Mouse (Mus musculus): ENCODE data around the gene Gm49383.
"Not testable (repeated sequence)": the region's sequence is repeated elsewhere in the genome, so short reads cannot be mapped to it uniquely, and the experiment has no call there.

The Gm49383 gene

GRCm38 (mm10) chr12:69164904-69165303 is 32.0 kb downstream of the Gm49383 start:
- DNase-seq (ENCODE audit: low read depth), result no peak

GRCm38 (mm10) chr12:69163586-69163985 is 33.3 kb downstream of the Gm49383 start:
- not testable (repeated sequence) for DNase-seq (ENCODE audit: low read depth)

GRCm38 (mm10) chr12:69160677-69161076 is 36.2 kb downstream of the Gm49383 start:
- not testable (repeated sequence) for DNase-seq (ENCODE audit: low read depth)

- peak; percentile 80 for DNase-seq (ENCODE audit: low read depth)
Measured at GRCm38 (mm10) chr12:69159578-69159940, 37.3 kb downstream of the Gm49383 start.

- peak; percentile 99 for DNase-seq (ENCODE audit: low read depth)
Measured at GRCm38 (mm10) chr12:69158765-69159577, 37.9 kb downstream of the Gm49383 start, which contains the start of gene Rps29. TSS of gene Rps29 (minus strand) at chr12:69159186.

GRCm38 (mm10) chr12:69158366-69158764 is 38.5 kb downstream of the Gm49383 start:
- no peak for DNase-seq (ENCODE audit: low read depth)

- DNase-seq (ENCODE audit: low read depth), result no peak
Measured at GRCm38 (mm10) chr12:69157107-69157506, 39.8 kb downstream of the Gm49383 start.

- no peak for DNase-seq (ENCODE audit: low read depth)
Measured at GRCm38 (mm10) chr12:69156436-69156835, 40.5 kb downstream of the Gm49383 start.

GRCm38 (mm10) chr12:69155923-69156322 is 41.0 kb downstream of the Gm49383 start:
- DNase-seq (ENCODE audit: low read depth), result no peak

- no peak for DNase-seq (ENCODE audit: low read depth)
Measured at GRCm38 (mm10) chr12:69150049-69150448, 46.9 kb downstream of the Gm49383 start.

GRCm38 (mm10) chr12:69147166-69147735 is 49.7 kb downstream of the Gm49383 start:
- DNase-seq (ENCODE audit: low read depth), result no peak

- DNase-seq (ENCODE audit: low read depth), result no peak
Measured at GRCm38 (mm10) chr12:69143460-69143859, 53.4 kb downstream of the Gm49383 start.

GRCm38 (mm10) chr12:69139841-69140240 is 57.1 kb downstream of the Gm49383 start:
- no peak for DNase-seq (ENCODE audit: low read depth)

GRCm38 (mm10) chr12:69139201-69139600 is 57.7 kb downstream of the Gm49383 start:
- no peak for DNase-seq (ENCODE audit: low read depth)

All from c-Kit-positive CD71-negative TER-119-negative erythroid progenitor cells, embryonic 14.5 days (primary cell).